Mouse (Mus musculus) heart, postnatal 14 days (tissue): ENCODE measurements at regions not wholly inside any gene's neighbourhood (a gene's known extent, or its start where the extent isn't known, plus 50 kb on each side); places are given as distances from the start of the nearest gene placed in this dataset.
A peak's percentile ranks its signal among the peaks of the same experiment; 100 is the strongest.

Source experiments
- DNase-seq, 2 experiments: peaks; one replicate each; pipeline ENCODE4 v3.0.0; 2021 to 2022
- intact Hi-C: fragments of 180-260 bp; cut with DNase I; formaldehyde crosslinking; loops from one replicate; pipeline ENCODE4 v1.15.1; 2025

DNA sequence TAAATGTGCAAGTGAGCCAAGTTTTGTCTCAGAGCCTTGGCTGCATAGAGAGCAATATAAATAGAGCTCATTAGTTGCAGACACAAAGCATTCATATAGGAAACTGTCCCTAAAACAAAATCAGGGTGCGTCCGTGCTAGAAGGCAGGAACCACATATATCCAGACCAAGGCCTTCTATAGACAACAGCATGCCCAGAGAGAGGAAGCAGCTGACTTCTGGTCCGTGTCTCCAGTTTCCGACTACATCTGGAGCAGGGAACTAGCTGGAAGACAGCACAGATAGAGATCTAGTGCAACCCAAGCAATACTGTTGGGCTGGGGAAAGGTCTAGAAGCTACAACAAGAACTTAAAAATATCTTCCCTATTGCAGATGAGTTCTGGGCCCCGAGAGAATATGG lies 121.0 kb downstream of the Gm12728 start:
- intact Hi-C loops = loop anchor here (10.0 kb wide), 1 partner anchor 586 kb away; no protein-coding TSS in a partner anchor
- DNase-seq = no peak

DNA sequence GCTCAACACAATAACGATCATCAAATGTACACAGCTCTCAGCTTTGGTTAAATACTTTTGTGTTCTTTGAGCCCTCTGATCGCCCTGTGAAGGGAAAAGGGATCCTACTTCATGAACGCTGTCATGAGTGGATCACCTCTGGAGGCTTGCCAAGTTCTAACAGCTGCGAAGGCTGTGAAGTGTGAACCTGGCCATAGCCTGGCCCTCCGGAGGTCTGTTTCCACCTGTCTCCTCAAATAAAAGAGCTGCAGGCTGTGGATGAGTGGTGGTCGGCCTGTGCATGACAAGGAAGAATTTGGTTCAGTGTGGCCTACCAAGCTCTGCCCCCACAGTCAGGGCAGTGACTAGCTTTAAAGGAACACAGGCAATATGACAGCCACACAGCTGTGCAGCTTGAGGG lies 122.0 kb downstream of the Gm12728 start:
- intact Hi-C loops = loop anchor here (2.0 to 10.0 kb wide), 2 partner anchors 587 to 757 kb away; no protein-coding TSS in a partner anchor
- no peak for DNase-seq

DNA sequence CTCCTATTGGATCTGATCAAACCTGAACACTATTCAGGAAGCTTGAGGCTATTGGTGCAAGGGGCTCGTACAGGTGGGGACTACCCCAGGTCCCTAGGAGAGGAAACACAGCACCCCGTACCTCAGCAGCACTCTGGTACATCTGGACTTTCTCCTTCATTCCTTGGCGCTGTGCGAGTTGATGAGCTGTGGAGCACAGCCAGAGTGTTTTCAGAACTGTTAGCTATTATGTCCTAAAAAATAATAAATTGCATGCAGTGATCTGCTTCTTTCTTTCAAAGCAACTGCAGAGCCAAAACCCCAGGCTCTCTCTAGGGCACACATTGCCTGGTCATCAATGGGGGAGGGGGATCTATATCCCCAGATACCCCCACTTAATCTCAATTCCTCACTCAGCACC lies 122.6 kb downstream of the Gm12728 start:
- DNase-seq = no peak
- intact Hi-C loops = loop anchor here (2.0 to 10.0 kb wide), 2 partner anchors 587 to 757 kb away; no protein-coding TSS in a partner anchor

DNA sequence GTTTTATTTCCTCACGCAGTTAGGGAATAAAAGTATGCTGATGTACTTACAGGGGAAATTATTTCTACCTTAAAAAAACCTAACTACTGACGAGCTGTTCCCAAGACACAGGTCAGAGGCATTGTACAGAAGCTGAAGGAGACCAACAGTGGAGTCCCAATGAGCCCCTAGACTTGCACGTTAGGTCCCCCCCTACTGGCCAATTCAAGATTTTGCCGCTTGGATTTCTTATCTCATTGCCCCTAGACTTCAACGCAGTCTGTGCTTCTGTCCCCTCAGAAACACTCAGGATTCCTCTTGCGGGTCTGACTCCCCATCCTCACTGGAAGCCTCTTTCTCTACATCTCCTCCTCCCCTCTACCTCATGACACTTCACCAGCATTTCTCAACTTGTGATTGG lies 125.3 kb downstream of the Gm12728 start:
- DNase-seq = peak; percentile 26 to 40
- intact Hi-C loops = loop anchor here (10.0 kb wide), 1 partner anchor 590 kb away; no protein-coding TSS in a partner anchor

DNA sequence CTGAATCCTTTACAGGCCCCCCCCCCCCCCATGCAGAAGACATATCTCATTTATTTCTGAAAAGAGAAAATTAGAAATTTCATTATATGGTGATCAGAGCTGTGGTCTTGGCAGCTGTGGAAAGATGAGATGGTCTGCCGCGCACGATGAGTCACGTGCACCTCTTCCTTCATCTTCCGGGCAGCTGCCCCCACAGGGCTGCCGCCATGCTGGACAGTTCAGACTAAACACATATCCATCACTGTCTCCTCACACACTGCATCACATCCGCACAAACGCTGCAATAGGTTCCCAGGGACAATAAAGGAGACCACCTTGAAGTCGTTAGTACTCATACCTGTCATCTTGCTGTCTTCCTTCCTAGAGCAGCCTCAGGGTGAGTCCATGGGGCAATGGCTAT lies 126.6 kb downstream of the Gm12728 start:
- no peak for DNase-seq
- intact Hi-C loops = loop anchor here (10.0 kb wide), 1 partner anchor 591 kb away; no protein-coding TSS in a partner anchor

DNA sequence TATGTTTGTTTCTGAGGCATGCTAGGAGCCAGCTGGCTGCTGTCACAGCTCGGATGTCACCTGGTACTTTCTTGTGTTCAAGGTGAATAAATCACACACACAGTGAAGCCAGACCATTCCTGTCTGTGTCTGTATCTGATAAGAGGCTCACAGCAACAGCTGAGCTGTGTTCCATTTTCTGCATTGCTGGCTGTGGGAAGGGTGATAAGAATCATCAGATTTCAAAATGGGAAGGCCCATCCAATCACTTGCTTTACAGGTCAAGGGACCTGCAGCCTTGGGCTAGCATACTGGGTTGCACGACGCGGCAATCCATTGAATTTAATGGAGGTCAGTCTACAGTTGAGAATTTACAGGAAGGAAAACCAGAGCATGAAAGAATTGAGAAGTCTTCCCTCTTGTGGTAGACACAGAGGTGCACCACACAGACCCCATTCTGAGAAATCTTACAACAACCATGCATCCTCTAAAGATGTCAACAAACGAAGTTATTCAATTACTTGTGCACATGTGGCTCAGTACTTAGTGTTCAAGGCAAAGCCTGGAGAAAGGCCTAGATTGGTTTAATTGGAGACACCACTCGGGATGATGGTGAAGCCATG lies 135.2 kb downstream of the Gm12728 start:
- no peak for DNase-seq
- intact Hi-C loops = no loop called here

DNA sequence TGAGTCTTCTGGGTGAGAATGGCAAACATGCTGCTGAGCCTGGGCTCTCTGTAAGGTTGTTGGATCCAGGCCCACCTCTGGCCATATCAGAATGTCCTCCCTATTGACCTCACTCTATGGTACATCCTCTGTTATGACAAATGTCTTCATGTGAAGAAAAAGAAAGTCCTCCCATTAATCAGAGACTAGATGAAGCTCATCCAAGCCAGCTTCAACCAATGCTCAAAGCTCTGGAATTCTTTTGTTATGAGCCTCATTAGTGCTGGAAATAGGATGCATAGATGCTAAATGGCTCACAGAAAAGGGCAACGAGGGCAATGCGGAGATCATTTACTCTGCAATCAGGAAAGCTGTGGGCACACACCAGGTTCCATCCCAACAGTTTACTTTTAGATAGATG lies 135.8 kb downstream of the Gm12728 start:
- no peak for DNase-seq
- intact Hi-C loops = no loop called here

DNA sequence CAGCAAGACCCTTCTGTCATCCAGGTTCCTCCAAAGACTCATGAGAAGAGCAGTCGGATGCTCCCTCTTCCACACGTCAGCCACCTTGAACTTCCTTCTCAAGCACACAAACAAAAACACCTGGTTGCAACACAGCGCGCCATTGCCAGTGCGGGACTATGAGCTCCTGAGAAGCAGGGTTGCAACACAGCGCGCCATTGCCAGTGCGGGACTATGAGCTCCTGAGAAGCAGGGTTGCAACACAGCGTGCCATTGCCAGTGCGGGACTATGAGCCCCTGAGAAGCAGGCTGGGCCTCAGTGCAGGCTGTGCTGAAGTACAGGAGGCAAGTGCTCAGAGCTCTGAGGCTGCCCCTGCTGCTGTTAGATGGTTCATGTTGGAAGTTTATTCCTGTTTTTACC lies 140.0 kb downstream of the Gm12728 start:
- no peak for DNase-seq
- intact Hi-C loops = no loop called here

DNA sequence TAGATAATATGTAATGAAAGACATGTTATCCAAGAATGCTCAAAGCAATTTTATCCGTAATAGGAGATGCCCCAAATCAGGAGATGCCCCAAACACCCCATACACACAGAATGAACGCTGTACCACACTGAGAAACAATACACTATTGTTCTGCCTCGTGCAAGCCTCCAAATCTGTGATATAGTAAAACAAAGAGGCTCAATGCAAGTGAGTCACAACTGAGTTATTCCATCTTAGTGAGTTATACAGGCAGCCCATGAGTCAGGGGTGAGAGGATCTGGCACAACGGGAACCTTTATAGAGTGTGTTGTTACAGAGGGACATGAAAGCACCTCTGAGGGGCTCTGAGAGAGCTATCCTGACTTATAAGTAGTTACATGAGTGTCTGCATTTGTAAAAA lies 145.3 kb downstream of the Gm12728 start:
- intact Hi-C loops = no loop called here
- DNase-seq = no peak

DNA sequence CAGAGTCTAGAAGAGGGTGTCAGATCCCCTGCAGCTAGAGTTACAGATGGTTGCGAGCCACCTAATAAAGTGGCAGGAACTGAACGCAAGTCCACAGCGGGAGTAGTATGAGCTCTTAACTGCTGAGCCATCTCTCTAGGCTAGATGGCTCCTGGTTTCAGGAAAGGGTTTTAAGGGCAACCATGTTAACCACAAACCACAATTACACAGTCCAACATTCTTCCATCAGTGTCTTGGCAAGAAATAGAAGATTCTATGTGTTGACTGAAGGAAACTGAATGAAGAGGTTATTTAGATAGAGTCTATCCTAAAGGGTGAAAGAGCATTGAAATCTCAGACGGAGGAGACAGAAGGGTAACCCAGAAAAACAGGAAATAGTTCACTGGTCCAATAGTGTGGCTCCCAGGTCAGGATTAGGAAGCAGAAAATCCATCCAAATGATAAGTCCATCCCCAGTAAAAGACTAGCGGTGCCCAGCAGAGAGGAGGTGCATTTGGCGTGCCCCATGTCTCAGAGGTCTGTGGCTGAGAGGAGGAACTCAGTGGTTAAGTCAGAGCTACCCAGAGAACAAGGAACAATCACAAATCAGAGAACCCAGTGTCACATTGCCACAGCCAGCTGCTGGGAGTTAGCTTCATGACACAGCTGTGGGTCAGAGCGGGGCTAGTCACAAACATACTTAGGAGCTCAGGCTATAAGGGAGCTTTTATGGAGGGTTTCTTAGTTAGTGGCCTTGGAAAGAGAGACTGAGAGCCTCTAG lies 147.3 kb downstream of the Gm12728 start:
- intact Hi-C loops = no loop called here
- no peak for DNase-seq

DNA sequence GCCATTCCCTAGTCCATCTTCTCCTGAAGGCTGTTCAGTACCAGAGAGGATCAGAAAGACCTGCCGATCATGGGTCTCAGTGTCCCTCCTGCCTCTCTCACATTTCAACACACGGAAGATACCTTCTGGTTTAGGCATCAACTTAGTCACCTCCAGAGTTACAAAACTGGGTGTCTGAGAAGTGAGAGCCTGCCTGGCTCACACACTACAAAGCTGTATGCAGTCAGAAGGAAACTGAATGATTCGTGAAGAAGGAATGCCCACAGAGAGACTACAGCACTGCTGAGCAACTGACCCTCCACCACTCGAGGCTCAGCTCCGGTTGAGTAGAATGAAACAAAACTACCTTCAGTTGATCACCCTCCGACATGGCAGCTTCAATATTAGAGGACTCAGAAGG lies 147.9 kb downstream of the Gm12728 start:
- intact Hi-C loops = no loop called here
- no peak for DNase-seq

DNA sequence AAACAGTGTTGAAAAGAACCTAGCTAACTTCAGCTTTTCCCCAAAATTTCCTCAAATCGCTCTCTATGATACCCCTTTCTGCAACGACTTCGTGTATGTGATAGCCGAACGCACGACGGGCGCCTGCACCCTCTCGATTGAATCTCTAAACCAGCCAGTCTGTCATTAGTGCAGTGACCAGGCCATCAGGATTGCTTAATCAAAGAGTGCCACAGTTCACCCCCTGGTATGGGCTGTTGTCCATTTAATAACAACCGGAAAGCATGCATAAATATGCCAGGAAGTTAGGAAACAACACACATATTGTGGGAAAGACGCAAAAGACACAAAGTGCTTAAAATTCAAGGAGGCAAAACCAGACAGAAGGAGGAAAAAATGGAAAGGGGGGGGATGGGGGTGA lies 149.2 kb downstream of the Gm12728 start:
- DNase-seq = no peak
- intact Hi-C loops = no loop called here

DNA sequence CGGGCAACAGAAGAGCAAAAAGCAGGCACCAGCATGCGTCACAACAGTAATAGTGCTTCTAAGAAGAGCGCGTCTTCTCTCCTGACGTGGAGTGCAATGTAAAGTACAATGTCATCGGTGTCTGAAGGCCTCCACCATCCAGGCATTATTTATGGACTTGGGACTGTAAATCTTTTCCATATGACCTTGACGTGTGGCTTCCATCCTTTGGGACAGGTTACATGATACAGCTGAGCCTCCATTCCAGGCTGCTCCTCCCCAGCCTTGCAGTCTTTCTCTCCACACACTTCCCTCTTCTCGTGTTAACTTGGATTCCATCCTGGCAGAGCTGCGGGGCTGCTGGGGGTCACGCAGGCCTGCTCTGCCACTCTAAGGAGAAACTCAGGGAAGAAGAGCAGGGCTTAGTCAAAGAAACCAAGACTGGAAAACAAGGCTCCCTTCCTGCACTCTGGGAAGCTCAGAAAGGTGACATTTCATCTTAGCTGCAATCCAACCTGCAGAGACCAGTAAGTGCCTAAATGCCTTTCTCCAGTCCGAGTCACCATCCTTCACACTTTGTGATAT lies 150.0 kb downstream of the Gm12728 start:
- intact Hi-C loops = loop anchor here (2.0 kb wide), 1 partner anchor 787 kb away; no protein-coding TSS in a partner anchor
- DNase-seq = no peak

DNA sequence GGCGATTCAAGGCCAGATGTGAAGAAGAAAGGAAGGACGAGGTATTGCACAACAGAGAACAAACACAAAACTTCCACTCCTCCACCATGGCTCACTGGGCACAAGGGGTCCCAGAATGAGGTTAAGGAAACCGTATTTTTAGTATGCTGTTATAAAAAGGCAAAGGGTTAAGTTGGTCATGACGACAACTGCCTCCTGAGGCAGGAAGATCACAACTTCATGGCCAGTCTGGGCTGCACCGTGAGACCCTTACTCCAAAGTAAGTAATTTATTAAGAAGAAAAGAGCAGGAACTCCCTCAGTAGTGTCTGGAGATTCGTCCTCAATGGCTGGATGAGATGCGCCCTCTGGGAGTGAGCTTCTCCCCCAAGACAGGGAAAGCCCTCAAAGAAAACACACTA lies 151.2 kb downstream of the Gm12728 start:
- intact Hi-C loops = loop anchor here (2.0 kb wide), 1 partner anchor 788 kb away; no protein-coding TSS in a partner anchor
- DNase-seq = no peak

DNA sequence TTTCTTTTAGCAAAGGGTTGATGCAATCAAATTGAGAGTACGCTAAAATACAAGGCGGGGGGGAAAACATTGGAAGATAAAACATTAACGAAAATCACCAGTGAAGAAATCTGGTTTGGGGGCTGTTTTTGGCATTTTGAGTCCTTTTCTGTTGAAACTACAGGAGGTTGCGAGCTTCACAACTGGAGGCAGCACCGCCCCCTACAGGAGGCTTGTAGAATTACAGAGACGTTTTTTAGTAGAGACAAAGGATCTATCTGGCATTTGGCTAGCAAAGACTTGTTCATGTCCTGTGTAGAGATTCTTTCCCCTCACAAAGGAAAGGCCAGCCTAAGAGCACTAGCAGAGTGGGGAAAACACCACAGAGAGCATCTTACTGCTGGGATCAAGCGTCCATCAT lies 152.1 kb downstream of the Gm12728 start:
- intact Hi-C loops = loop anchor here (2.0 kb wide), 1 partner anchor 789 kb away; no protein-coding TSS in a partner anchor

DNA sequence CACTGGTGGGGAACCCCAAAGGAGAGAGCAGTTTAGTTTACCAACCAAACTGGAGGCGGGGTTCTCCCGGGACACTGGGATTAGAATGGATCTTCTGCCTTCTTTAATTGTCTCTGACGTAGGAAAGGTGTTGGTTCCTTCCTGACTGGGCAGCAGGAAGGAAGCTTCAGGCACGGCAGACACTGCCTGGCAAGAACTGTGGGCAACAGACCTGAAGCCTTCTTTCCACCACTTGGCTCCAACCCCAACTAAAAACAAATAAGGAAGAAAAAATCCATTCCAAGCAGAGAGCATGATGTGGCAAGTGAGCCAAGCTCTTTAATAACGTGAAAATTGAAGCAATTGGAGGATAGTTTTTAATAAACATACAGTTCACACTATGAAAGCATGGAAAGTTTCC lies 155.3 kb downstream of the Gm12728 start:
- DNase-seq = no peak
- intact Hi-C loops = no loop called here

More for the DNA sequence above, 152.1 kb downstream of the Gm12728 start:
- peak; percentile 76 to 77 for DNase-seq

DNA sequence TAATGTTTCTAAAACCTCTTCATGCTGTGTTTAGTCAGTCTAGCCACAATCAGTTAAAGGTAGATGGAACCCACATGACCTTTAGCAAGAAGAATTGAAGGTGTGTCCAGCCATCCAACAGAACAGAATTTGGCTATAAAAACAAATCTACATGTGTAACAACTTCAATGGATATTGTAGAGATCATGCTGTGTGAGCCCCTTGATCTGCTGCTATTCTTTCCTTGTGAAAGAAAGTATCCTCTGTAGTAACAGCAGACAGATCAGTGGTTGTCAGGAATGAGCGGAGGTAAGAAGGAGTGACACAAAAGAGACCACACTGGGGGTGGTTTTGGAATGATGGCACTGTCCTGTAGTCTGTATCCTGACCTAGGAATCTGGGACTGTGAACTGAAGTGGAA lies 156.3 kb downstream of the Gm12728 start:
- intact Hi-C loops = no loop called here
- no peak for DNase-seq

DNA sequence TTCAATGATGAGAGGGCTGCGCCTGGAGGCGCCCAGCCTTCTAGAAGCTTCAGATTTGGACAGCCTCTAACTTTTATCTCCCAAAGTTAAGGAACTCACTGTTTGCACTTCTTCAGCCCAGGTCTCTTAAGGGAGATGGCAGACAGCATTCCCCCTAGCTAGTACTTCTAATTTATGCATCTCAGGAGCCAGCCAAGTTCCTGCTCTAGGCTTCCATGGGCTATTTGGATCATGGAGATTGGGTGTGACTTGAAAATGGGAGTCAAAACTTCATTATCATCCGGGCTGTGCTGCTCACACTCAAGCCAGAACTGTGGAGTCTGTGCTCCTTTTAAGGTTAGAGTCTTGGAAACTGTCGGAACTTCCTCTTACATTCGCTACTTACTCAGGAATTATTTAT lies 158.7 kb downstream of the Gm12728 start:
- intact Hi-C loops = no loop called here
- DNase-seq = no peak

DNA sequence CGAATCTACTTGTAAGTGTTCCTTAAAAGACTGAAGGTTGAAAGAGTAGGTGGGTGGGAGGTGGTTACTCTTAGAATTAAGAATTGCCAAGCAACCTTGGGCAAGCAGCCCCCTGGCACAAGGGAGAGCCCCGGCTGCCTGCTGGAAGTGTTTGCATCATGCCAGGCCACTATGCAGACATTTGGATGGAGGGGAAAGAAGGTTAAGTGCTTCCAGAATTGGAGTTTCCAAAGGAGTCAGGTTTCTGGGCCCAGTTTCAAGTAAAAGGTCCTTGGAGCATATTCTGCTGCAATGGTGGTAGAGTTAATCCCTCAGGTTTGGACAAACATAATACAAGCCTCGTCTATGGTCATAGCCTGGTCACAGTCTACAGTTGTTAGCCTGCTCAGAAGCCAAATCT lies 162.7 kb downstream of the Gm12728 start:
- intact Hi-C loops = no loop called here
- DNase-seq = no peak

DNA sequence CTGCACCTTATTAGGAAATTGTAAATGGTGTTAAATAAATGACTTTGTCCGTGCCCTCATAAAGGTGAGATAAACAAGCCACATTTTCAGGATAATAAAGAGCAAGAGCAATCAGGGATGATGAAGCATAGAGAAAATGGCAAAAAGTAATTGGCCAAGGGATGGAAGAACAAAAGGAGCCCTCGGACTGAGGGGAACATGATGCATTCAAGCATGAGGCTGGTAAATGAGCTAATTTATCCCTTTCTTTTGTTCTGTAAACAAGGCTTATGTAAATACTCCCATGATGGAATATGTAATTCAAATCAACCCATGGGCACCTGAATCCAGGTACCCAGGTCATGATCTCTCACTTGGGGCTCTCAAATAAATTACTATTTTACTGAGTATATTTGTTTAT lies 166.8 kb downstream of the Gm12728 start:
- intact Hi-C loops = no loop called here
- no peak for DNase-seq

DNA sequence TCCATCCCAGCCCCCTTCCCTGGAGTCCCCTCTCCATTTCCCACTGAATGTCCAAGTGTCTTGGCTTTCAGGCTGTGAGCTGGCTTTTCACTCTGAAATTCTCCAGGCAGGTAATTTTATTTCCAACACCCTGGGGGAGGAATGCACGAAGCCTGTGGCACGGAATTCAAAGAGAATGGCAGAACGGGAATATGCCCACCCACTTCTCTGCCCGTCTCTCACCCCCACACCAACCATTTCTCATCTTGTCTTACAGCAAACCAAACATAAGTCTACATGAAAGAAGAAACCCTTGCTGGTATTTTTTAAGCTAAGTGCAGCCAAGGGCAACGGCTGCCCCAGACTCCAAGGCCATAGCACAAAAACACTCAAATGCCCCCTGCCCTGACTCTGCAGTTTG lies 168.7 kb downstream of the Gm12728 start:
- no peak for DNase-seq
- intact Hi-C loops = no loop called here
